ENCODE assay signal across 8 mouse cellular contexts in the genomic region with DNA sequence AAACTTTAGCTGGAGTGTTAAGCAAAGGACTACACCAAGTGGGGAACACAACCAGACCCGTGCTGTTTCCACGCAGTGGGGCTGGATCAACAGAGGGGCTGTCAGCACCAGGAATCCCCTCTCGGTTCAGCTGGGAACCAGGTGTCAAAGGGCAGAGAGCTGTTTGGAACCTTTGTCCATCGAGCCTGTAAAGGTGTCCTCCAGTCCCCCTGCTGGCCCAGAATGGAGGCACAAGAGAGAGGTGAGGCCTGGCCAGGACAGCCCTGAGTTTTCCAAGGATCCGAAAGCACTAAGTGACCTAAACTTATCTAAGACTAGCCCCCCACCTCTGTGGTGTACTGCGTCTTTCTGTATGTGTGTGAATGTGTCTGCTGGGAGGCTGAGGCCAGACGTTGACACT. TPM values are rescaled to one million over a fixed set of nuclear protein-coding genes. Genes with fewer than 3 reads are reported as not detected.
DNase-seq lines count a peak whose midpoint lies in the region; ATAC-seq lines count a peak whose summit lies in the region.

No protein-coding gene starts in this region.

- H3K36me3 ChIP-seq in heart, embryonic 12.5 days = no peaks in the 10 kb centered on the region
- no peaks in the 10 kb centered on the region for H3K36me3 ChIP-seq in intestine, embryonic 16.5 days (ENCODE audit: control insufficient read depth, insufficient read depth, low read length)

- H3K27me3 ChIP-seq in heart, embryonic 12.5 days (replicated peaks) = no peaks in the 10 kb centered on the region
- H3K27me3 ChIP-seq in intestine, embryonic 16.5 days (replicated peaks; ENCODE audit: control insufficient read depth, insufficient read depth, low read length) = no peaks in the 10 kb centered on the region

- peak; percentile 67 for DNase-seq in heart, postnatal 4 days
- DNase-seq in 3T3-L1 (ENCODE audit: low read depth, low spot score) (peak; percentile 62), ES-CJ7 (ENCODE audit: low read depth, low spot score) (peak; percentile 58)
- DNase-seq in kidney, adult 8-10 months = peak; percentile 65 to 86
- DNase-seq in testis, postnatal 10 days (ENCODE audit: low spot score) = peak; percentile 79
- DNase-seq in frontal cortex, adult 2 months (ENCODE audit: extremely low spot score in 1 of 2, low spot score in 1 of 2) = no peak

- 29% methylated on average over 7 of the region's 7 CpGs for WGBS in heart, embryonic 12.5 days
- 33% methylated on average over 7 of the region's 7 CpGs for whole genome bisulfite sequencing in intestine, embryonic 16.5 days

- H3K4me3 ChIP-seq in heart, embryonic 12.5 days = no peak overlapping the region
- no peak overlapping the region for H3K4me3 ChIP-seq in intestine, embryonic 16.5 days (ENCODE audit: low read length)

- H3K4me2 ChIP-seq in heart, embryonic 12.5 days = no peak overlapping the region
- H3K4me2 ChIP-seq in intestine, embryonic 16.5 days (ENCODE audit: low read depth, low read length) = no peak overlapping the region

- ATAC-seq in heart, embryonic 12.5 days (ENCODE audit: insufficient number of reproducible peaks, low FRiP score) = no peak
- no peak for ATAC-seq in intestine, embryonic 16.5 days

- no peak overlapping the region for H3K9ac ChIP-seq in heart, embryonic 12.5 days
- no peak overlapping the region for H3K9ac ChIP-seq in intestine, embryonic 16.5 days (ENCODE audit: low read depth, low read length)

- no peak overlapping the region for H3K27ac ChIP-seq in heart, embryonic 12.5 days (ENCODE audit: poor library complexity, severe bottlenecking)
- no peak overlapping the region for H3K27ac ChIP-seq in intestine, embryonic 16.5 days (ENCODE audit: low read length)

- H3K4me1 ChIP-seq in heart, embryonic 12.5 days (replicated peaks) = peaks cover 24% of the 10 kb centered on the region
- H3K4me1 ChIP-seq in intestine, embryonic 16.5 days (ENCODE audit: control insufficient read depth, insufficient read depth, low read length) = peaks cover 6% of the 10 kb centered on the region; the same call in 1 of the 2 replicates

- H3K9me3 ChIP-seq in heart, embryonic 12.5 days (replicated peaks) = no peaks in the 10 kb centered on the region
- no peaks in the 10 kb centered on the region for H3K9me3 ChIP-seq in intestine, embryonic 16.5 days (ENCODE audit: control insufficient read depth, low read length)

RNA-seq across cellular contexts. Expression of gene Ptma, which starts 6.2 kb away (rescaled TPM):
- total RNA-seq in heart, postnatal 4 days (2021) = 100 to 1,000 TPM; 724 to 726 TPM
- 1,057 and 1,113 TPM in 2 replicates for polyA plus RNA-seq in heart, embryonic 12.5 days (2016; fragmentation: Nextera tagmentation; extraction: Ambion mirVana)
- 707 and 751 TPM in 2 replicates for polyA plus RNA-seq in frontal cortex, adult 2 months (2012; rRNA removed)
- polyA plus RNA-seq in intestine, embryonic 16.5 days (2015; fragmentation: Nextera tagmentation; extraction: Ambion mirVana) = 1,684 and 1,813 TPM in 2 replicates

Comparison
In these comparisons a context has a peak if more than half of its experiments do, and no peak if none do; other contexts are left out.
1. DNase-seq: peak in heart, postnatal 4 days (single experiment), 3T3-L1 (single experiment), ES-CJ7 (single experiment), kidney, adult 8-10 months (2 of 2) and testis, postnatal 10 days (single experiment); none in frontal cortex, adult 2 months (0 of 2).